Mouse (Mus musculus): Measurements from ENCODE around the gene Mex3a.
A peak's percentile ranks its signal among the peaks of the same experiment; 100 is the strongest.

Mex3a gene

GRCm38 (mm10) chr3:88505765-88506164 is 26.4 kb upstream of the Mex3a start:
- DNase-seq (ENCODE audit: low read depth) = no peak

- no peak for DNase-seq (ENCODE audit: low read depth)
These were observed 22.9 kb upstream of the Mex3a start for GRCm38 (mm10) chr3:88509250-88509649.

- peak; percentile 94 for DNase-seq (ENCODE audit: low read depth)
These were observed 22.3 kb upstream of the Mex3a start, which contains the start of gene Lmna for GRCm38 (mm10) chr3:88509692-88510420. Gene Lmna, minus strand, starts transcription at chr3:88509956.

- DNase-seq (ENCODE audit: low read depth) = no peak
These were observed 21.5 kb upstream of the Mex3a start for GRCm38 (mm10) chr3:88510421-88511289.

GRCm38 (mm10) chr3:88511559-88511958 is 20.6 kb upstream of the Mex3a start:
- no peak for DNase-seq (ENCODE audit: low read depth)

GRCm38 (mm10) chr3:88512141-88512895 is 19.9 kb upstream of the Mex3a start:
- DNase-seq (ENCODE audit: low read depth) = no peak

- DNase-seq (ENCODE audit: low read depth) = peak; percentile 47
These were observed 19.2 kb upstream of the Mex3a start for GRCm38 (mm10) chr3:88512896-88513545.

GRCm38 (mm10) chr3:88513546-88514115 is 18.6 kb upstream of the Mex3a start:
- no peak for DNase-seq (ENCODE audit: low read depth)

- DNase-seq (ENCODE audit: low read depth) = no peak
These were observed 17.7 kb upstream of the Mex3a start for GRCm38 (mm10) chr3:88514231-88515094.

GRCm38 (mm10) chr3:88515095-88515386 is 17.2 kb upstream of the Mex3a start:
- no peak for DNase-seq (ENCODE audit: low read depth)

- no peak for DNase-seq (ENCODE audit: low read depth)
These were observed 15.8 kb upstream of the Mex3a start for GRCm38 (mm10) chr3:88516407-88516806.

GRCm38 (mm10) chr3:88518411-88518810 is 13.8 kb upstream of the Mex3a start:
- no peak for DNase-seq (ENCODE audit: low read depth)

- no peak for DNase-seq (ENCODE audit: low read depth)
These were observed 12.1 kb upstream of the Mex3a start for GRCm38 (mm10) chr3:88520078-88520477.

- no peak for DNase-seq (ENCODE audit: low read depth)
These were observed 11.0 kb upstream of the Mex3a start for GRCm38 (mm10) chr3:88521156-88521555.

- DNase-seq (ENCODE audit: low read depth) = peak; percentile 99
These were observed 10.3 kb upstream of the Mex3a start for GRCm38 (mm10) chr3:88521803-88522331.

- no peak for DNase-seq (ENCODE audit: low read depth)
These were observed 9.2 kb upstream of the Mex3a start for GRCm38 (mm10) chr3:88523027-88523426.

- DNase-seq (ENCODE audit: low read depth) = no peak
These were observed 7.2 kb upstream of the Mex3a start for GRCm38 (mm10) chr3:88525021-88525420.

- DNase-seq (ENCODE audit: low read depth) = peak; percentile 91
These were observed 5.8 kb upstream of the Mex3a start for GRCm38 (mm10) chr3:88526157-88527131.

- DNase-seq (ENCODE audit: low read depth) = no peak
These were observed 4.6 kb upstream of the Mex3a start for GRCm38 (mm10) chr3:88527565-88527964.

Measured in 416B (cell line).